Mouse (Mus musculus): ENCODE data around the gene Acot7. TPM values are rescaled to one million over a fixed set of nuclear protein-coding genes. Genes with fewer than 3 reads are reported as not detected.

Acot7 gene
- polyA plus RNA-seq, 1 experiment from 2014 or later: 118 TPM

DNA sequence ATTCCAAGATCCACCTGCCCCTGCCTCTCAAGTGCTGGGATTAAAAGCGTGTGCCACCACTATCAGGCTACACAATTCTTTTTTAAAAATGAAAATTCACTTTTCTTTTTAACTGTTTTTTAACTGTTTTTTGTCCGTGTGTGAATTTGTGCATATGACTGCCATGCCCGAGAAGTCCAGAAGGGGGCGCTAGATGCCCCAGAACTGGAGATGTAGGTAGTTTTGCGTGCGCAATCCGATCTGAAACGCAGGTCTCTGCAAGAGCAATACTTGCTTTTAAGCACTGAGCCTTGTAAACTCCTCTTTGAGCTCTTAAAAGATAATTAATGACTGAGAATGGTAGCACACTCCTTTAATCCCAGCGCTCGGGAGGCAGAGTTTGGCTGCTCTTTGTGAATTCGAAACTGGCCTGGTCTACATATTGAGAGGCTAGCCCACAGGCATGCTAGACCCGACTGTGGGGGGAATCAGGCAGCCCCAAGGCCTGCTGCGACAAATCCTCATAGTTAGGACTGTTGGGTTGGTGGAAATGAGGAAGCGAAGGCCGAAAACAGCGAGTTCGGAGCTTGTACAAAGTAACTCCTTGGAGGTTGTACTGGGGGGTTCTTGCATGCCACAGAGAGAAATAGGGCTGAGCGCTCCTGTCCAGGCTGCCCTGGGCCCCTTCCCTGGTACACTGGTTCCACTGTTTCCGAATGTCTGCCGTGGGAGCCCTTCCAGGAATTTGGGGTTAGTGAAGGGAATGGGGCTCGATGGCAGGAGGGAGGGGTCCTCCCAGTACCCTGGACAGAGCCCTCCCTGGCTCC, 20.0 kb upstream of the Acot7 start:
- 16% methylated on average over 21 of the region's 21 CpGs for WGBS
- Histone ChIP-seq H3K36me3 (no peaks in the 10 kb centered on the region), H3K27ac (no peak overlapping the region), H3K4me3 (peak overlapping the region; percentile 36), H3K9me3 (no peaks in the 10 kb centered on the region), H3K4me1 (replicated peaks) (peaks cover 35% of the 10 kb centered on the region), H3K27me3 (ENCODE audit: insufficient read depth, poor library complexity, severe bottlenecking) (peaks cover 95% of the 10 kb centered on the region)
- DNase-seq (ENCODE audit: low spot score): peak; percentile 47

DNA sequence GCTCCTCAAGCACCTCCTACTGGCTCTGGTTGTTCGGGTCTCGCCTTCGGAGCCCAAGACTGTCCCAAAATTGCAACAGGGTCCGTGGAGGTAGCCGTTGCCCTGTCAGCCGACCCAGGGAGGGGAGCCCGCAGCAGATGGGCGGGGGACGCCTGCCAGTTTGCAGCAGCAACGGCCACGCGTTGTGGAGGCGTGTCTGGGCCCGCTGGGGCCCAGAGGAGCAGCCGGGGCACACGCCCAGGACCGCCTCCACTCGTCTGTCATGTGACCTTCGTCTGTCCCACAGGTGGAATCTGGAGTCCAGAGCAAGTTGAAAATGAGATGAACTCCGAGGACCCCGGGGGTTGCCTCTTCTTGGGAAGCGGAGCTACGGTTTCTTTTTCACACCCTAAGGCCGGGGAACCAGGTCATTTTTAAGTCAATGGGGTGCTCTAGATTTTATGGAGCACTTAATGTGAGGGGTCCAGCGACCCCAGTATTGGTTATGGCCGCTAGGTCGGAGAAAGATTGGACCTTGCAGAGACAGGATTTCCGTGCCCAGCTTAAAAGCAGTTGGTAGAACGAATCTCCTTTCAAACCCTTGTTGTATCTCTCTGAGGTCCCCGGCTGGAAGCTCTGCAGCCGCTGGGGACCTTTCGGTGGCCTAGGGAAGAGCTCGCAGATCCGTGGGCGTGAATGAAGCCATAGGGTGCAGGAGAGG, 19.2 kb upstream of the Acot7 start, which contains the start of gene Hes2:
Gene Hes2, plus strand, starts transcription at position 283 of the 700 bp plus-strand sequence.
- WGBS: 4% methylated on average over 35 of the region's 35 CpGs
- DNase-seq (ENCODE audit: low spot score): no peak
- H3K4me1 ChIP-seq (replicated peaks): peaks cover 30% of the 10 kb centered on the region
- no peaks in the 10 kb centered on the region for H3K9me3 ChIP-seq
- no peak within 1 kb of the TSS for H3K27ac ChIP-seq
- peak within 1 kb of the TSS; percentile 36 for H3K4me3 ChIP-seq
- H3K27me3 ChIP-seq (ENCODE audit: insufficient read depth, poor library complexity, severe bottlenecking): peaks cover 92% of the 10 kb centered on the region
- H3K36me3 ChIP-seq: no peaks in the 10 kb centered on the region

DNA sequence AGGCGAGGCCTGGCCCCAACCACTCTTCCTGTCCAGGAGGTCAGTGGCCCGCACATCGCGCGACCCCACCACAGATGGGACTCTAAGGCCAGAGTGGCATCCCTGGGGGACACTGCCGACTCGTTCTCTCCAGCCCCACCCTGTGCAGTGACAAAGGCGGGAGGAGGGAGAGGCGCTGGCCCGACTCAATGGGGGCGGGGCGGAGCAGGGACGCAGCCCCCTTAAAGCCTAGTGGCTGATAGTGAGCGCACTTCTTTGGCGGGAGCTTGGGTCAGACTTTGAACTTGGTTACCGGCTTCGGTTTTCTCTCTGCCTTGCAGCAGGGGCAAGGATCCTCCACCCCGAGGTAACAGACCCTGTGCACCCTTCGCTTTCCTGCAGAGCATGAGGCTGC, 18.7 kb upstream of the Acot7 start:
- Histone ChIP-seq H3K27me3 (ENCODE audit: insufficient read depth, poor library complexity, severe bottlenecking) (peaks cover 92% of the 10 kb centered on the region), H3K4me3 (peak overlapping the region; percentile 36), H3K27ac (no peak overlapping the region), H3K4me1 (replicated peaks) (peaks cover 25% of the 10 kb centered on the region), H3K36me3 (no peaks in the 10 kb centered on the region), H3K9me3 (no peaks in the 10 kb centered on the region)
- no peak for DNase-seq (ENCODE audit: low spot score)
- 2% methylated on average over 19 of the region's 19 CpGs for WGBS

DNA sequence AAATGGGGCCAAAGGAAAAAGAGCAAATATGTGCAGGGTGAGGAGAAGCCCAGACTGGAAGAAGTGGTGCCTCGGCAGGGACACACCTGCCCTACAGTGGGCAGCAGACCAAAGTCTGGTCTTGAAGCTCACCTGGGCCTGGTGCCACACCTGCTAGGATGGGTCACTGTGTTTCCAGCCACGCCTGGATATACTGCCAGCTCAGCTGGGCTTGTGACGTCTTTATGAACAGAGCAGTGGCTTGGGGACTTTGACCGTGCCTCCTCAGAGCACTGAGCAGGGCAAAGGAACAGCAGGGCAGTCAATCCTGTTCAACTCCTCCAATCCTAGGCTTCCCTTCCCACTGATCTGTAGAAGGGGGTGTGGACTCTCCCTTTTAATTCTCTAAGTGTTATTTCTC, 17.2 kb upstream of the Acot7 start:
- peak overlapping the region; percentile 36; the same call in 1 of the 2 replicates for H3K4me3 ChIP-seq
- DNase-seq (ENCODE audit: low spot score): no peak
- no peak overlapping the region for H3K27ac ChIP-seq
- peaks cover 88% of the 10 kb centered on the region for H3K27me3 ChIP-seq (ENCODE audit: insufficient read depth, poor library complexity, severe bottlenecking)
- no peaks in the 10 kb centered on the region for H3K9me3 ChIP-seq
- peaks cover 25% of the 10 kb centered on the region for H3K4me1 ChIP-seq (replicated peaks)
- 39% methylated on average over 4 of the region's 4 CpGs for WGBS
- no peaks in the 10 kb centered on the region for H3K36me3 ChIP-seq

DNA sequence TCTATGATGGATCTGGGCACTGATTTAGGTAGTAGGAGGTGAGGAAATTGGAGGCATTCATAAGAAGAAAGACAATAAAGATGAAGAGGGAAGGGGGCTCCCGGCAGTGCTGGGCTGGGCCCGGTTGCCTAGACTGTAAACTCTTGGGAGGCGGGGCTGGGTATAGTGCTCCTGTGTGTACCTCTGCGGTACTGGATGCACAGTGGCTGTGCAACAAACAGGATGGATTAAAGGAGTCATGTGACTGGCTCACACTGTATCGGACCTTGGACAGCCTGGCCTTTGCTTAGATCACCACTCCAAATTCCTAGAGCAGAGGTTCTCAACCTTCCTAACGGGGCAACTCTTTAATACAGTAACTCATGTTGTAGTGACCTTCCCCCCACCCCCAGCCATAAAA, 16.3 kb upstream of the Acot7 start:
- DNase-seq (ENCODE audit: low spot score): no peak
- Histone ChIP-seq H3K4me3 (no peak overlapping the region), H3K27me3 (ENCODE audit: insufficient read depth, poor library complexity, severe bottlenecking) (peaks cover 83% of the 10 kb centered on the region), H3K9me3 (no peaks in the 10 kb centered on the region), H3K27ac (no peak overlapping the region), H3K36me3 (no peaks in the 10 kb centered on the region), H3K4me1 (replicated peaks) (peaks cover 25% of the 10 kb centered on the region)
- WGBS: 78% methylated on average over 6 of the region's 6 CpGs

DNA sequence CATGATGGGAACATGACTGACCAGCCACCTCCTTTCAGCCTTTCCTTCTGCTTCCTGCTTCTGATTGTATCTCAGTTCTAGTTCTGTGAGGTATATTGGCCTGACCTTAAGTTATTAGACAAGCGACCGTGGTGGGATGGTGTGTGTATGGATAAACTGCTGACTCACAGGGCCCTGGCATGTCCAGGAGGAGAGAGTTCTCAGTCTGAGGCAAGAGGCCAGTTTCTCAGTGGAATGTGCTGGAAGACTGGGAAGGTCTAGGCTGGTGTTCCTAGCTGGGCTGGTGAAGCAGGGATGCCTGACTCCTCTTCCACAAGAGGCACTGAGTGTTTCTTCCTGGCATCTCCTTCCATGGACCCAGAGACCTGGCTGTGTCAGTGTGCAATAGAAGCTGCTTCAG, 15.2 kb upstream of the Acot7 start:
- Histone ChIP-seq H3K4me1 (replicated peaks) (peaks cover 25% of the 10 kb centered on the region), H3K4me3 (no peak overlapping the region), H3K27me3 (ENCODE audit: insufficient read depth, poor library complexity, severe bottlenecking) (peaks cover 72% of the 10 kb centered on the region), H3K27ac (no peak overlapping the region), H3K9me3 (no peaks in the 10 kb centered on the region), H3K36me3 (no peaks in the 10 kb centered on the region)
- WGBS: 92% methylated on average over 2 of the region's 2 CpGs
- no peak for DNase-seq (ENCODE audit: low spot score)

DNA sequence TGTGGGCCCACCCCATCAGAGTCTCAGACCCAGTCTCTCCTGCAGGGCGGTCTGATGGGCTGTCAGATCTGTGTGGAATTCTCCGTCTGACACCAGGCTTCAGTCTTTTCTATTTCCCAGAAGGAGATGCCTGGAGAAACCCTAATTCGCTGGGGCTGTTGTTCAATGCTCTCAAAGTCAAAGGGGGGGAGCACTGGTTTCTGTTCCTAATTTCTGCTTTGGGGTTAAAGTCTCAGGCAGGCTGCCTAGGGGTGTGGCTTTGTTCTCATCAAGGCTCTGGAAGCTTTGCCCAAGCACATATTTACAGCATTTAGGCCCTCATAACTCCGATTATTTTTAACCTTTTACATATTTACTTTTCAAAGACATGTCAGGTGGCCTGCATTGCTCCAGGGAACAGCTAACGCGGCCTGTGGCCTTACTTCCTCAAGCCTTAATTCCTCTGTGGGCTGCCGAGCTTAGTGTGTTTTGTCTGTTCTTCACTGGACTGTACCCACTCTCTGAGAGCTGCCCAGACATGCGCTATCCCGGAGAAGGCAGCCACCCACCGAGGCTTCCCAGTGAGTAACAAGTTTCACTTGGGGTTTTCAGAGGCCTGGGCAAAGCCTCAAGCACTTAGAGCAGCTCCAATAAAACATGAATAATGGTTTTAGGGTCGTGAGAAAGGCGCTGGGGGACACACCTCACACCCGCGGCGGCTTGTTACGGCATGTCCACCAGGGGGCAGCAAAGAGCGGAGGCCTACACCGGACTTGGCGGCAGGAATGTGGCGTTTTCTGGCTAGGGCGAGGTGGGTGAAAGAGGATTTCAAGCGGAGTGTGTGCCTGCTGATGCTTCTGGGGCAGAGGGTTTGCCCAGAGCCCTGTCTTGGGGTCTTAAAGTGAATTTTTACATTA, 12.7 kb upstream of the Acot7 start:
- DNase-seq (ENCODE audit: low spot score): peak; percentile 75
- Histone ChIP-seq H3K27me3 (ENCODE audit: insufficient read depth, poor library complexity, severe bottlenecking) (peaks cover 62% of the 10 kb centered on the region), H3K4me1 (replicated peaks) (0 out of 2 replicates have a peak, but pooled peaks cover 2% of the 10 kb centered on the region), H3K9me3 (no peaks in the 10 kb centered on the region), H3K27ac (no peak overlapping the region), H3K36me3 (no peaks in the 10 kb centered on the region), H3K4me3 (no peak overlapping the region)
- WGBS: 28% methylated on average over 22 of the region's 22 CpGs

DNA sequence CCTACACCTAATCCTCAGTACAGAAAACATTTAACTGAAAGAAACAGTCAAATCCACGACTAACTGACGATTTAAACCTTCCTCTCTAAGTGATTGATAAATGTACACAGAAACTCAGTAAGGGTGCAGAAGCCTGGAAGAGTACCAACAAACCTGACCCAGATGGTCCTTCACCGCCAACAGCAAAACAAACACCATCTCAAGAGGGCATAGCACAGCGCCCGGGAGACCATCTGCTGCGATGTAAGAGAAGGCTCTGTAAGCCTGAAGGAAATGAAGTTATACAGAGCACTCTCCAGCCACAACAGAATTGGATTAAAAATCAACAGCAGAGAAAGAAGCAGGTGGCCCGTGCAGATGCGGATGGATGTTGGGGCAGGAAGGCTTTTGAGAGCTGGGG, 9.9 kb upstream of the Acot7 start:
- peaks cover 39% of the 10 kb centered on the region for H3K27me3 ChIP-seq (ENCODE audit: insufficient read depth, poor library complexity, severe bottlenecking)
- peaks cover 3% of the 10 kb centered on the region; the same call in 1 of the 2 replicates for H3K9me3 ChIP-seq

DNA sequence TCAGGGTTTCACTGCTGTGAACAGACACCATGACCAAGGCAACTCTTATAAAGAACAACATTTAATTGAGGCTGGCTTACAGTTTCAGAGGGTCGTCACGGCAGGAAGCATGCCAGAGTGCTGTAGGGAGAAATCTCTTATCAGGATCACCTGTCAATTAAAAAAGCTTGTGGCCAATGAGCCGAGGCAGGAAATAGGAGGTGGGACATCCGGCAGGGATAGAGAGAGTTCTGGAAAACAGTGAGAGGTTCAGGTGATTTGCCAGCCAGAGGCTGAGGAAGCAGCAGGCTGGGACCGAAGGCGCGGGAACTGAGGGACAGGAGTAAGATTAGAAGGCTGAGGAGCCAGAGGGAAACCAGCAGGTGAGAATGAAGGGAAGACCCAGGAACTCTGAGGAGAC, 8.8 kb upstream of the Acot7 start:
- DNase-seq (ENCODE audit: low spot score): no peak
- Histone ChIP-seq H3K27me3 (ENCODE audit: insufficient read depth, poor library complexity, severe bottlenecking) (peaks cover 42% of the 10 kb centered on the region), H3K36me3 (no peaks in the 10 kb centered on the region), H3K27ac (no peak overlapping the region), H3K9me3 (peaks cover 3% of the 10 kb centered on the region; the same call in 1 of the 2 replicates), H3K4me1 (replicated peaks) (no peaks in the 10 kb centered on the region), H3K4me3 (no peak overlapping the region)
- 85% methylated on average over 7 of the region's 7 CpGs for WGBS

More for the DNA sequence above, 9.9 kb upstream of the Acot7 start:
- DNase-seq (ENCODE audit: low spot score): no peak
- Histone ChIP-seq H3K4me3 (no peak overlapping the region), H3K27ac (no peak overlapping the region), H3K36me3 (no peaks in the 10 kb centered on the region), H3K4me1 (replicated peaks) (no peaks in the 10 kb centered on the region)
- WGBS: 81% methylated on average over 8 of the region's 8 CpGs

DNA sequence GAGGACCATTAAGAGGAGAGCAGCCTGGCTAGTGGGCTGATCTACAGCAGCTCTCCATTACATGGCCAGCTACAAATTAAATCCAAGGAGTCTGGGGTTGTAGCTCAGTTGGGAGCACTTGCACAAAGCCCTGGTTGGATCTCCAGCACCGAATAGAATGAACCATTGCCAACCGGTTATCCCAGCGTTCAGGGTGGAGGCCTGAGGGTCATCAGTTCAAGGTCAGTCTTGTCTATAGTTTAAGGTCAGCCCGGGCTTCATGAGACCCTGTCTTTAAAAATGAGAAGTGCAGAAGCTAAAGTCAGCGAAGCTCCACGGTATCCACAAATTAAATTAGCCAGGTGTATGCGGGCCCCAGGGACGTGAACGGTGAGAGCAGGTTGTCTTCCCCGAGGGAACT, 7.6 kb upstream of the Acot7 start:
- 79% methylated on average over 10 of the region's 10 CpGs for WGBS
- Histone ChIP-seq H3K4me3 (no peak overlapping the region), H3K27ac (no peak overlapping the region), H3K27me3 (ENCODE audit: insufficient read depth, poor library complexity, severe bottlenecking) (peaks cover 42% of the 10 kb centered on the region), H3K4me1 (replicated peaks) (no peaks in the 10 kb centered on the region), H3K36me3 (no peaks in the 10 kb centered on the region), H3K9me3 (peaks cover 3% of the 10 kb centered on the region; the same call in 1 of the 2 replicates)
- DNase-seq (ENCODE audit: low spot score): no peak

DNA sequence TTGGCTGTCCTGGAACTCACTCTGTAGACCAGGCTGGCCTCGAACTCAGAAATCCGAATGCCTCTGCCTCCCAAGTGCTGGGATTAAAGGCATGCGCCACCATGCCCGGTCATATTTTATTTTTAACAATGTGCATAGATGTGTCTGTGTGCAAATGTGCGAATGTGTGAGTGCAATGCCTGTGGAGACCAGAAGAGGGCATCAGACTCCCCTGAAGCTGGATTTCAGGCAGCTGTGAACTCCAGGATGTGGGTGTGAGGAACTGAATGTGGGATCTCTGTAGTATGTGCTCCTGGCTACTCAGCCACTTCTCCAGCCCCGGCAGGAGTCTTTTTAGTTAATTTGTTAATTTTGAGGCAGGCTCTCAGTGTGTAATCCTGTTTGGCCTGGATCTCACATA, 6.4 kb upstream of the Acot7 start:
- DNase-seq (ENCODE audit: low spot score): no peak
- Histone ChIP-seq H3K4me1 (replicated peaks) (0 out of 2 replicates have a peak, but pooled peaks cover 2% of the 10 kb centered on the region), H3K9me3 (peaks cover 3% of the 10 kb centered on the region; the same call in 1 of the 2 replicates), H3K27me3 (ENCODE audit: insufficient read depth, poor library complexity, severe bottlenecking) (peaks cover 54% of the 10 kb centered on the region), H3K27ac (no peak overlapping the region), H3K36me3 (no peaks in the 10 kb centered on the region), H3K4me3 (no peak overlapping the region)
- WGBS: 88% methylated on average over 6 of the region's 6 CpGs

DNA sequence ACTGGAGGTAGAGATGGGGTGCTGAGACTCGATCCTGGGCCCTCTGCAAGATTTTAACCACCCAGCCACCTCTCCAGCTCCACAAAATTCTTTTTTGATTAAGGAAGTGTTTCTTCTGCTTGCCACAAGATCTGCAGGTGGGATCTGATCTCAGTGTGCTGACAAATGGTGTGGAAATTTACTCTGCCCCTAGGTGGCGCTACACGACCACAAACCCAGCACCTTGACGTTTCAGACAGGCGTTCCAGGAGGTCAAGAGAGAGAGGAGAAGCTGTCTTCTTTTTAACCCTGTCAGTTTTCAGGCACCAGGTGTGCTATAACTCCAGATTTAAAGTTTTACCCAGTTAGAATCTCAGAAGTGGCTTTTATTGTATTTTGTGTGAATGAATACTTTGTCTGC, 4.9 kb upstream of the Acot7 start:
- no peaks in the 10 kb centered on the region for H3K36me3 ChIP-seq
- peaks cover 3% of the 10 kb centered on the region; the same call in 1 of the 2 replicates for H3K9me3 ChIP-seq
- H3K27ac ChIP-seq: no peak overlapping the region
- peak; percentile 78 for DNase-seq (ENCODE audit: low spot score)
- no peak overlapping the region for H3K4me3 ChIP-seq
- peaks cover 63% of the 10 kb centered on the region for H3K27me3 ChIP-seq (ENCODE audit: insufficient read depth, poor library complexity, severe bottlenecking)
- WGBS: 1% methylated on average over 5 of the region's 5 CpGs
- H3K4me1 ChIP-seq (replicated peaks): peaks cover 16% of the 10 kb centered on the region

Data from hindbrain, embryonic 10.5 days (tissue).